Mouse (Mus musculus) hindbrain, embryonic 11.5 days (tissue): Measurements from ENCODE around the gene Capn9. TPM values are rescaled to one million over a fixed set of nuclear protein-coding genes. Genes with fewer than 3 reads are reported as not detected.
A peak's percentile ranks its signal among the peaks of the same experiment; 100 is the strongest.

ENCODE experiments used
- ATAC-seq: fragments of 200-750 bp; cut with Nextera tagmentation; 2 replicates; pipeline ENCODE4 v1.8.0; 2017; ENCODE audit warnings: mild to moderate bottlenecking, moderate TSS enrichment, moderate library complexity; ENCODE audit not compliant: low FRiP score
- DNase-seq: peaks from one replicate; pipeline ENCODE4 v3.0.0-alpha.2; 2015; ENCODE audit warnings: low spot score
- H3K27ac ChIP-seq: fragments of 300-500 bp; sonication (generic); 2 replicates; pipeline ENCODE4 v1.5.1; 2014; ENCODE audit warnings: mild to moderate bottlenecking, low read depth, low read length
- H3K27me3 ChIP-seq: fragments of 300-500 bp; sonication (generic); 2 replicates; pipeline ENCODE4 v1.6.1; 2014; ENCODE audit warnings: mild to moderate bottlenecking, low read length, moderate library complexity, mixed read lengths; ENCODE audit not compliant: control insufficient read depth, insufficient read depth
- H3K36me3 ChIP-seq: fragments of 300-500 bp; sonication (generic); 2 replicates; pipeline ENCODE4 v1.6.1; 2014; ENCODE audit warnings: mild to moderate bottlenecking, low read length, moderate library complexity, mixed read lengths; ENCODE audit not compliant: control insufficient read depth, insufficient read depth
- H3K4me1 ChIP-seq: fragments of 300-500 bp; sonication (generic); replicated peaks from 2 replicates; pipeline ENCODE4 v1.6.1; 2014; ENCODE audit warnings: low read length, mixed read lengths; ENCODE audit not compliant: control insufficient read depth, insufficient read depth
- H3K4me2 ChIP-seq: fragments of 300-500 bp; sonication (generic); replicated peaks from 2 replicates; pipeline ENCODE4 v1.6.1; 2014; ENCODE audit warnings: mild to moderate bottlenecking, low read depth, low read length
- H3K4me3 ChIP-seq: fragments of 300-500 bp; sonication (generic); 2 replicates; pipeline ENCODE4 v1.5.1; 2014; ENCODE audit warnings: low read depth, low read length
- H3K9ac ChIP-seq: fragments of 300-500 bp; sonication (generic); 2 replicates; pipeline ENCODE4 v1.6.1; 2014; ENCODE audit warnings: low read depth, low read length
- H3K9me3 ChIP-seq: fragments of 300-500 bp; sonication (generic); 2 replicates; pipeline ENCODE4 v1.6.1; 2016; ENCODE audit warnings: low read length; ENCODE audit not compliant: control insufficient read depth
- WGBS: fragments of 180-500 bp; shearing (Covaris S2); extraction: QIAGEN DNeasy Blood & Tissue Kit; methylation state at CpG from one replicate; pipeline ENCODE4 v1.1.7; 2014; 5-methylcytosine and 5-hydroxymethylcytosine counted together
- polyA plus RNA-seq: library from polyadenylated mRNA; unstranded; fragments of >200 nt; fragmentation: Nextera tagmentation; extraction: Ambion mirVana; gene quantifications from 2 replicates; pipeline ENCODE4 v1.2.1, GENCODE M21; 2014

The Capn9 gene
- polyA plus RNA-seq, 1 experiment from 2014 or later = not detected

GRCm38 (mm10) chr8:124543272-124543671 lies 32.6 kb upstream of the Capn9 start:
- 97% methylated on average over 5 of the region's 5 CpGs for WGBS
- ATAC-seq (no peak), DNase-seq (no peak)
- Histone ChIP-seq H3K4me3 (no peak overlapping the region), H3K4me2 (no peak overlapping the region), H3K9me3 (no peaks in the 10 kb centered on the region), H3K27ac (no peak overlapping the region), H3K4me1 (no peaks in the 10 kb centered on the region), H3K36me3 (peaks cover 7% of the 10 kb centered on the region; the same call in 1 of the 2 replicates), H3K9ac (no peak overlapping the region), H3K27me3 (no peaks in the 10 kb centered on the region)

GRCm38 (mm10) chr8:124546371-124546770 lies 29.5 kb upstream of the Capn9 start:
- ATAC-seq (no peak), DNase-seq (no peak)
- peaks cover 10% of the 10 kb centered on the region for H3K36me3 ChIP-seq
- H3K9me3 ChIP-seq = no peaks in the 10 kb centered on the region
- no peaks in the 10 kb centered on the region for H3K4me1 ChIP-seq
- 92% methylated on average over 6 of the region's 6 CpGs for WGBS
- no peak overlapping the region for H3K9ac ChIP-seq
- H3K27me3 ChIP-seq = no peaks in the 10 kb centered on the region
- H3K4me3 ChIP-seq = no peak overlapping the region
- no peak overlapping the region for H3K4me2 ChIP-seq
- H3K27ac ChIP-seq = no peak overlapping the region

- Histone ChIP-seq H3K4me2 (no peak overlapping the region), H3K27ac (no peak overlapping the region), H3K4me1 (no peaks in the 10 kb centered on the region), H3K36me3 (peaks cover 10% of the 10 kb centered on the region), H3K27me3 (no peaks in the 10 kb centered on the region), H3K9ac (no peak overlapping the region), H3K9me3 (no peaks in the 10 kb centered on the region), H3K4me3 (no peak overlapping the region)
- DNase-seq (no peak), ATAC-seq (no peak)
- WGBS = 88% methylated on average over 7 of the region's 7 CpGs
These were observed 29.1 kb upstream of the Capn9 start for GRCm38 (mm10) chr8:124546815-124547214.

- ATAC-seq = no peak
- no peak overlapping the region for H3K27ac ChIP-seq
- WGBS = 69% methylated on average over 11 of the region's 11 CpGs
- H3K27me3 ChIP-seq = no peaks in the 10 kb centered on the region
- no peak for DNase-seq
- H3K9ac ChIP-seq = no peak overlapping the region
- no peaks in the 10 kb centered on the region for H3K4me1 ChIP-seq
- H3K4me3 ChIP-seq = no peak overlapping the region
- H3K36me3 ChIP-seq = peaks cover 10% of the 10 kb centered on the region
- H3K9me3 ChIP-seq = no peaks in the 10 kb centered on the region
- no peak overlapping the region for H3K4me2 ChIP-seq
These were observed 28.6 kb upstream of the Capn9 start for GRCm38 (mm10) chr8:124547269-124547668.

- H3K4me1 ChIP-seq = no peaks in the 10 kb centered on the region
- H3K36me3 ChIP-seq = peaks cover 10% of the 10 kb centered on the region
- no peak overlapping the region for H3K9ac ChIP-seq
- DNase-seq (no peak), ATAC-seq (no peak)
- no peak overlapping the region for H3K4me2 ChIP-seq
- no peak overlapping the region for H3K27ac ChIP-seq
- no peak overlapping the region for H3K4me3 ChIP-seq
- 80% methylated on average over 1 of the region's 1 CpGs for WGBS
- H3K27me3 ChIP-seq = no peaks in the 10 kb centered on the region
- no peaks in the 10 kb centered on the region for H3K9me3 ChIP-seq
These were observed 27.7 kb upstream of the Capn9 start for GRCm38 (mm10) chr8:124548187-124548586.

- ATAC-seq = no peak
- no peaks in the 10 kb centered on the region for H3K9me3 ChIP-seq
- 92% methylated on average over 15 of the region's 15 CpGs for WGBS
- H3K27ac ChIP-seq = no peak overlapping the region
- H3K4me3 ChIP-seq = no peak overlapping the region
- no peak for DNase-seq
- no peak overlapping the region for H3K4me2 ChIP-seq
- no peaks in the 10 kb centered on the region for H3K27me3 ChIP-seq
- no peak overlapping the region for H3K9ac ChIP-seq
- no peaks in the 10 kb centered on the region for H3K4me1 ChIP-seq
- H3K36me3 ChIP-seq = peaks cover 7% of the 10 kb centered on the region
These were observed 24.8 kb upstream of the Capn9 start for GRCm38 (mm10) chr8:124551011-124551661.

GRCm38 (mm10) chr8:124555113-124555750 lies 20.7 kb upstream of the Capn9 start:
- Histone ChIP-seq H3K9me3 (no peaks in the 10 kb centered on the region), H3K4me3 (no peak overlapping the region), H3K4me1 (peaks cover 6% of the 10 kb centered on the region; the same call in 1 of the 2 replicates), H3K27ac (no peak overlapping the region), H3K27me3 (no peaks in the 10 kb centered on the region), H3K9ac (no peak overlapping the region), H3K36me3 (peaks cover 3% of the 10 kb centered on the region), H3K4me2 (no peak overlapping the region)
- DNase-seq (no peak), ATAC-seq (no peak)
- 89% methylated on average over 6 of the region's 7 CpGs for WGBS

- DNase-seq = no peak
- H3K4me2 ChIP-seq = no peak overlapping the region
- no peak for ATAC-seq
- H3K27me3 ChIP-seq = no peaks in the 10 kb centered on the region
- no peak overlapping the region for H3K9ac ChIP-seq
- H3K4me3 ChIP-seq = no peak overlapping the region
- 78% methylated on average over 7 of the region's 7 CpGs for WGBS
- H3K27ac ChIP-seq = no peak overlapping the region
- H3K9me3 ChIP-seq = no peaks in the 10 kb centered on the region
- H3K36me3 ChIP-seq = no peaks in the 10 kb centered on the region
- H3K4me1 ChIP-seq = peaks cover 6% of the 10 kb centered on the region; the same call in 1 of the 2 replicates
These were observed 19.7 kb upstream of the Capn9 start for GRCm38 (mm10) chr8:124556164-124556563.

- Histone ChIP-seq H3K9ac (no peak overlapping the region), H3K9me3 (no peaks in the 10 kb centered on the region), H3K4me2 (no peak overlapping the region), H3K4me3 (no peak overlapping the region), H3K4me1 (peaks cover 6% of the 10 kb centered on the region; the same call in 1 of the 2 replicates), H3K36me3 (no peaks in the 10 kb centered on the region), H3K27me3 (no peaks in the 10 kb centered on the region), H3K27ac (no peak overlapping the region)
- WGBS = 47% methylated on average over 13 of the region's 13 CpGs
- DNase-seq (peak; percentile 57), ATAC-seq (no peak)
These were observed 19.3 kb upstream of the Capn9 start for GRCm38 (mm10) chr8:124556658-124557057.
